Mouse (Mus musculus) heart, postnatal 0 days (tissue): ENCODE results near the gene Mical2.

Source experiments
- CTCF ChIP-seq: IDR thresholded peaks from 2 replicates; pipeline ENCODE4 v1.5.1; 2016; ENCODE audit warnings: antibody characterized with exemption, control low read depth, low read depth
- EP300 ChIP-seq: IDR thresholded peaks from 2 replicates; pipeline ENCODE4 v1.6.1; 2016; ENCODE audit warnings: antibody characterized with exemption, low read depth

DNA sequence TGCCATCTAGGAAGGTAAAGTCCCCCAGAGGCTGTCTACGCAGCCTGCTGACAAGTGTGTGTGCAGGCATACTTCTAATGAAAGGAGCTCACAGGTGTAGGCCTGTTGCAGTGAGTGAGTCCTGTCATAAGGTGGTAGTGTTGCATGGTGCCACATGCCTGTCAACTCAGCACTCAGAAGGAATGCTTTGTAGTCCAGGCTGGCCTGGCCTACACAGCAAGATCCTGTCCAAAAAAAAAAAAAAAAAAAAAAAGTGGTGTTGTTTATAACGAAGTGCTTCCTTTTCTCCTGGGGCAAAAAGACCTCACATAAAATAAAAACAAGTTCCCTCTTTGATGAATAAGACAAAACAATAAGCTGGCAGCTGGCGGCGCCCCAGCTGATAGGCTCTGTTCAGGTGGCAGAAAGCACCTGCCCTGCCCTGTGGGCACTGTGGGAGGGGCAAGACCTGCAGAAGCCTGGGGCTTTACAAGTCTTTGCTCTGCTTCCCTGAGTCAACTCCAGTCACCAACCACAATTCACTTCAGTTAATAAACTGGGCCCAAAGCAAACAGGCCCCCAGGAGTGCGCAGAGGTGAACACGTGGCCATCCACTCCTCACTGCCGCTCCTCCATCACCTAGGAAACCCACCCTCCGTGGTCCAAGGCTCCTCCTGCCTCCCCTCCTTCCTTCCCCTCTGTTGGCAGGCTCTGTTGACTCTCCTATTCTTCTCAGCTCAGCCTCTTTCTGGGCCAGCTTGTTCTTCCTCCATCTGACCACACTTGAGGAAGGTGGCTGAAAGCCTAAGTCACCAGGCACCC, 12.5 kb upstream of the Mical2 start:
- TF ChIP-seq CTCF: peak; percentile 77
- no peak for TF ChIP-seq EP300
